Mouse (Mus musculus): ENCODE results near the gene Gpr137.

The Gpr137 gene

GRCm38 (mm10) chr19:6921647-6922567 is 20.4 kb downstream of the Gpr137 start, which contains the start of gene Esrra:
Gene Esrra (minus strand): TSS chr19:6921813.
- peak; percentile 100 for DNase-seq (ENCODE audit: low spot score in 2 of 2)

DNA sequence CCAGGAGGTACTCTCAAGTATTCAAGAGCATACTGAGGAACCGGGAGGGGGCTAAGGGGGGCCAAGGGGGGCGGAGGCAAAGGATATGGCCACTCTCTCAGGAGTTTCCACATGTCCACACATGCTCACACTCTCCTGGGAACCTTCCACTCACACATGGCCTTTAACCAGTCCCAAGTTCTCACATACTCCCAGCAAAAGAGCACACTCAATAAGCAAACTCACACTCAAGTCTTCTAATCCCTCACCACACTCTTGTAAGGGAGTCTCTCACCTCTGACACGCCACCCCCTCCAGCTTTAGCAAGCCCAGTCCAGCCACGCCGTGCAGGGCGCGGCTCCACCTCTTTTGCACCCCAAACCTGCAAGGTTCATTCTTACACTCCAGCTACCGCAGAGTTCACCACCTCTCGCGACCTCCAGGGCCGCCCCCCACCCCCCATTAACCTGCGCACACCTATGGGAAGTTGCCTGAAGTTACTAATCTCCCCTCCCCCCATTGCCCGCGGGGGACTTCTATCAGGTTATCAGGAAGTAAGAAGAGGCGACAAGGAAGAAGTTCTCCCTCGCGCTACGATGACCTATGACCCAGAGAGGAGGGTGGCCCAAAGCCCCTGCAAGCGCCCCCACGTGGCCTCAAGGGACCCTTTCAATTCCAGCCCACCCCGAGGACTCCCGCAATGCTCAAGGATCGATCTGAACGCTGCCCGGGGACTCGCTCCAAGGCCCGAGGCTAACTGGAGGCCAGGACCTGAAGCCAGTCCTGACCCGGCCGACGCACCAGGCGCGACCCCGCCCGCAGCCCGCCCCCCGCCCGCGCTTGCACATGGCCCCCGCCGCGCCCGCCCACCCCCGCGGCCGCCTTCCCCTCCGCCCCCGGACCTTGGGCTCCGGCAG is 21.3 kb downstream of the Gpr137 start:
- DNase-seq (ENCODE audit: low spot score in 2 of 2), result peak in 1 of 2 experiments; percentile 46

GRCm38 (mm10) chr19:6919876-6920740 is 22.2 kb downstream of the Gpr137 start:
- DNase-seq (ENCODE audit: low spot score in 2 of 2), result no peak

- DNase-seq (ENCODE audit: low spot score in 2 of 2), result no peak
These were observed 22.8 kb downstream of the Gpr137 start for GRCm38 (mm10) chr19:6919431-6919830.

GRCm38 (mm10) chr19:6918321-6918720 is 24.0 kb downstream of the Gpr137 start:
- no peak for DNase-seq (ENCODE audit: low spot score in 2 of 2)

GRCm38 (mm10) chr19:6916496-6916895 is 25.8 kb downstream of the Gpr137 start:
- no peak for DNase-seq (ENCODE audit: low spot score in 2 of 2)

DNA sequence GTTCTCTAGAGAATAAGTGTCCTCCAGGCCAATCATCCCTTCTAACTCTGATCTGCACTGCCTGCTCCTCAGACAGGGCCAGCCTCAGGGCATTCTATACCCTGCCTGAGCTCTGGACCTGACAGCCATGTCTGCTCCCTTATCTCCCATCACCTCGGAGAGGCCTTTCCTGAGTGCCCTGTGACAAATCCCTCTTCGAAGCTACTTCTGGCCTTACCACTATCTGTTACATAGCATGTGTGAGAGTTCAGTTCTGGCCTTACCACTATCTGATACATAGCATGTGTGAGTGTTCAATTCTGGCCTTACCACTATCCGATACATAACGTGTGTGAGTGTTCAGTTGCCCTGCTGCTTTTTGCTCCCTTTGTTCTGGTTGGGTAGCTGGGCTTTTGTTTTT is 27.0 kb downstream of the Gpr137 start:
- DNase-seq (ENCODE audit: low spot score in 2 of 2), result no peak

DNA sequence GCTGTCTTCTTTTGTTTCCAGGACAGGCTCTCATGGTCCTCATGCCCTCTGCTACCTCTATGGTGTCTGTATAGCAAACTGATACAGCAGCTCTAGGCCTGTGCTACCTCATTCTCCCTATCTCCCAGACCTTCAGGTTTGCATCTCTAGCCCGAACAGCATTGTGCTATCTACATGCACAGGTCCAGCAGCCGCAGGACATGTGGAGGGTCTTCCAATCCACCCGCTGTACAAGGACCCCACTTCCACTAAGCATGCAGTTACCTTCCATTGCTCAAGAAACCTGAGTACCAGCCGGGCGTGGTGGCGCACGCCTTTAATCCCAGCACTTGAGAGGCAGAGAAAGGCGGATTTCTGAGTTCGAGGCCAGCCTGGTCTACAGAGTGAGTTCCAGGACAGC is 27.7 kb downstream of the Gpr137 start:
- DNase-seq (ENCODE audit: low spot score in 2 of 2), result no peak

DNA sequence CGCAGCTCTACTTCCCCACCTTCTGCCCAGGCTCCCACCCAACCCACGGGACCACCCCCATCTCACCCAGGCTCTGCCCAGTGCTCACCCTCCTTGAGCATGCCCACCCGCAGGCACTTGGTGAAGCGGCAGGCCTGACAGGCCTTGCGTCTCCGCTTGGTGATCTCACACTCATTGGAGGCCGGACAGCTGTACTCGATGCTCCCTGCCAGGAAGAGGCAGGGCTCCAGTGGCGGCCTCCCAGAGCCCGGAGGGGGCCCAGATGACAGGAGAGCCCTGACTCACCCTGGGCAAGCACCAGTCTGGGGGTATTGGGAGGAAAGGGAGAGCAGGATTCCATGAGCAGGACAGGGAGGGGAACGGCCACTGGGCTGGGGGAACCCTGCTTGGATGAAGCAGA is 28.3 kb downstream of the Gpr137 start:
- no peak for DNase-seq (ENCODE audit: low spot score in 2 of 2)

DNA sequence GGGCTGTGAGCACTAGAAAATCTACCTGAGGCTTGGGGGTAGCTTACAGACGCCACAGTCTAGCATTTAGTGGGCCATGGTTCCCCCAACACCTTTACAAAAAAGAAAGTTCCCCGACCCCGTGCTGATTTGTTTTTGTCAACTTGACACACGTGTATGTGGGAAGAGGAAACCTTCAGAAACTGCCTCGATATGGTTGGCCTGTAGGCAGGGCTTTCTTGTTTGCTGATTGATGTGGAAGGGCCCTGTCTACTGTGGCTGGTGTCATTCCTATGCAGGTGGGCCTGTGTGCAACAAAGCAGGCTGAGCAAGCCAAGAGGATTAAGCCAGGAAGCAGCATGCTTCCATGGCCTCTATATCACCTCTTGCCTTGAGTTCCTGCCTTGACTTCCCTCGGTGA is 29.2 kb downstream of the Gpr137 start:
- DNase-seq (ENCODE audit: low spot score in 2 of 2), result no peak

DNA sequence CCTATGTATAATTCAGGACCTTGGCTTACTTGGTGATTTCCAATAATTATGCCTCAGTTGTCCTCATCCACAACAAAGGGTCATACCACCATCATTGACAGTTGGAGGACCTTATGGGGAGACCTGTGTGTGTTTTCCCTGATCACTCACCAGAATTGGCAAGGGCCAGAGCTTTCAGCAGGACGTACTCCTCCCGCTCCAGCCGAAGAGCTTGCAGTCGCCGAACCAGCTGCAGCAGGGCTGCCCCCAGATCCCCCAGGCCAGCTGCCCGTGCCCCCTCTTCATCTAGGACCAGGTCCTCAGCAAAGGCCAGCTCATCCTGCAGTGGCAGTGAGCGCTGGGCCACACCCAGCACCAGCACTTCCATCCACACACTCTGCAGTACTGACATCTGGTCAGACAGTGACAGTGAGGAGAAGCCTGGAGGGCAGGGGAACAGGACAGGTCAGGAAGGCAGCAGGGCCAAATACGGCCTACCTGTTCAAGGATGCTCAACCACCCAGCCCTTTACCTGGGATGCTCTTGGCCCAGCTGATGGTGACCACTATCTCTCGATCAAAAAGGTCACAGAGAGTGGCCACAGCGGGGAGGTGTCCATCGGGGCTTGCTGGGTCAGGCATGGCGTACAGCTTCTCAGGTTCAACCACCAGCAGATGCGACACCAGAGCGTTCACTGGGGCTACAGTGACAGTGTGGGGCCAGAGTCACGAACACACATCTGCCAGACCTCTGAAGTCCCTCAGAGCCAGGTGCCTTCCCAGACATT is 29.9 kb downstream of the Gpr137 start:
- DNase-seq (ENCODE audit: low spot score in 2 of 2), result no peak

GRCm38 (mm10) chr19:6911101-6912074 is 30.9 kb downstream of the Gpr137 start:
- DNase-seq (ENCODE audit: low spot score in 2 of 2), result no peak

- peak in 1 of 2 experiments; percentile 45 for DNase-seq (ENCODE audit: low spot score in 2 of 2)
These were observed 32.0 kb downstream of the Gpr137 start for GRCm38 (mm10) chr19:6910306-6910705.

DNA sequence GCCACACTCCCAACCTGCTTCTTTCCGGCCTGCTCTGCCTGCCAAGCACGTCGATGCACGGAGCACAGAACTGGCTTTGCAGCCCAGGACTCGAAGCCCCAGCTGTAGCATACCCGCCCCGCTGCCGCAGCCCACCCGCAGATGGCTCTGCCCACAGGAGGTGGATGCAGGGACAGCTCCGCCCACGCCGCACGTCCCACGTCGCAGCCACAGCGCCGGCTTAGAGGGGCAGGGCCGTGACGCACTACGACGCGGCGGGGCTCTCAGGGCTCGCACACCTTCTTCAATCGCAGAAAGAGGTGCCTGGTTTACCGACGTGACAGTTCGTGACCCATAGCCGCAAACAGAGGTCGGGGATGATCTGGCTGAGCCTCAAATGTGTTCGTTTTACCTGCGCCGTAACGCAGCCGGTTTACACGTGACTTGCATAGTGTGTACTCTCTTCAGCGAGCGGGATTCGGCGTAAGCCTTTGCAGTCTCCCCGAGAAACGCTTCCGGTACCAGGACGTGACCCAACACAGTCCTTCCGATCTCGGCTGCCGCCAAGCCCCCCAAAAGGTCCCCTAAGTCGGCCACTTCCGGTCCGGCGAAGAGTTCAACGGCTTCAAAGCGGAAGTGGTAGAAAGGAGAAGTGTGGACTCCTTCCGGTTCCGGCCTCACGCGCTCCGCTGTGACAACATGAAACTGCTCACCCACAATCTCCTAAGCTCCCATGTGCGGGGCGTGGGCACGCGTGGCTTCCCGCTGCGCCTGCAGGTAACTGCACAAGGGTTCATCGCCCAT is 32.6 kb downstream of the Gpr137 start, which contains the start of the genes Trmt112 and Prdx5:
Trmt112 (plus strand) TSS at position 192 of the 783 bp plus-strand sequence.
Prdx5 (minus strand) TSS at position 600 of the 783 bp plus-strand sequence.
- peak; percentile 92 to 94 for DNase-seq (ENCODE audit: low spot score in 2 of 2)

DNA sequence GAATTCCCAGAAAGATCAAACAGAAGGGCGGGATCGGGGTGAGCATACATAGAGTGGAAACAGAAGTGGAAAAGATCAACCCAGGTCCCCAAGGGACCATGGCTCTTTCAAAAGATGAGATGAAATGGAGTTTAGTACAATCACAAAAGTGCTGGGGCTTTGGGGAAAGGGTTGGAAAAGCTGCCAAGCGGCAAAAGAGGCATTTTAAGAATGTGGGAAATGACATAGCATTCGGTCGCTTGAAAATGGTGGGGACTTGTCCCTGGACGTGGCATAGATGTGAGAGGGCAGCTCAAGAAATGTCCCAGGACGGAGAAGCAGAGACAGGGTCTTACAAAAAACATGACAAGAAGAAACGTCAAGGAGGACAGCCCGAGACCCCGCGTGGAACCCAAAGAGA is 33.3 kb downstream of the Gpr137 start:
- DNase-seq (ENCODE audit: low spot score in 2 of 2), result peak in 1 of 2 experiments; percentile 16

- no peak for DNase-seq (ENCODE audit: low spot score in 2 of 2)
These were observed 34.3 kb downstream of the Gpr137 start for GRCm38 (mm10) chr19:6907811-6908540.

- no peak for DNase-seq (ENCODE audit: low spot score in 2 of 2)
These were observed 35.2 kb downstream of the Gpr137 start for GRCm38 (mm10) chr19:6907094-6907493.

- no peak for DNase-seq (ENCODE audit: low spot score in 2 of 2)
These were observed 36.1 kb downstream of the Gpr137 start for GRCm38 (mm10) chr19:6906199-6906598.

Measured in left cerebral cortex, adult 9 months (tissue).